ENCODE assay signal across 8 mouse cellular contexts in the genomic region with DNA sequence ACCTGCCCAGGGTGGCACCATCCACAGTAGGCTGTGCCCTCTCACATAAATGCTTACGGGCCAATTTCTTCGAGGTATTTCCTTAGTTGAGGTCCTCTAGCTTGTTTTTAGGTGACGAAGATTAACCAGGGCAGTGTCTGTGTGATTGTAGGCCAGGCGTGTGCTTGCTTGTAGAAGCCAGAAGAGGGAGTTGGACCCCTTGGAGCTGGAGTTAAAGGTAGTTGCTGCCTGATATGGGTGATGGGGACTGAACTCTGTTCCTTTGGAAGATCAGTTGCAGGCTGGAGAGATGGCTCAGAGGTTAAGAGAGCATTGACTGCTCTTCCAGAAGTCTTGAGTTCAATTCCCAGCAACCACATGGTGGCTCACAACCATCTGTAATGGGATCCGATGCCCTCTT. TPM values are rescaled to one million over a fixed set of nuclear protein-coding genes. Genes with fewer than 3 reads are reported as not detected.
DNase-seq lines count a peak whose midpoint lies in the region; ATAC-seq lines count a peak whose summit lies in the region.

No protein-coding gene starts in this region.

- H3K36me3 ChIP-seq in heart, embryonic 14.5 days (ENCODE audit: control insufficient read depth, insufficient read depth, low read length): peaks cover 32% of the 10 kb centered on the region
- peaks cover 32% of the 10 kb centered on the region for H3K36me3 ChIP-seq in hindbrain, embryonic 13.5 days
- H3K36me3 ChIP-seq in midbrain, embryonic 10.5 days: peaks cover 24% of the 10 kb centered on the region

- ATAC-seq in heart, embryonic 14.5 days (ENCODE audit: insufficient number of reproducible peaks, insufficient read depth, low FRiP score, low read depth): no peak
- no peak for ATAC-seq in hindbrain, embryonic 13.5 days (ENCODE audit: low FRiP score)

- peaks cover 3 to 15% of the 10 kb centered on the region in 2 experiments; a peak in 3 of 4 replicates for H3K4me1 ChIP-seq in heart, embryonic 14.5 days (ENCODE audit: control insufficient read depth in 2 of 2, insufficient read depth in 2 of 2, low read length in 2 of 2)
- peaks cover 24% of the 10 kb centered on the region for H3K4me1 ChIP-seq in hindbrain, embryonic 13.5 days (replicated peaks)
- H3K4me1 ChIP-seq in midbrain, embryonic 10.5 days: peaks cover 17% of the 10 kb centered on the region

- H3K27ac ChIP-seq in heart, embryonic 14.5 days (replicated peaks in 1 of 2; ENCODE audit: control insufficient read depth in 1 of 2, insufficient read depth in 1 of 2, low read depth in 2 of 2, low read length in 2 of 2): no peak overlapping the region
- no peak overlapping the region for H3K27ac ChIP-seq in hindbrain, embryonic 13.5 days
- no peak overlapping the region for H3K27ac ChIP-seq in midbrain, embryonic 10.5 days (replicated peaks)

- H3K9ac ChIP-seq in heart, embryonic 14.5 days (ENCODE audit: low read length): peak overlapping the region; percentile 91; the same call in 1 of the 2 replicates
- peak overlapping the region; percentile 90 for H3K9ac ChIP-seq in hindbrain, embryonic 13.5 days

- H3K27me3 ChIP-seq in heart, embryonic 14.5 days (ENCODE audit: control insufficient read depth, insufficient read depth, low read length): no peaks in the 10 kb centered on the region
- no peaks in the 10 kb centered on the region for H3K27me3 ChIP-seq in hindbrain, embryonic 13.5 days
- H3K27me3 ChIP-seq in midbrain, embryonic 10.5 days (ENCODE audit: low read depth, poor library complexity, severe bottlenecking): no peaks in the 10 kb centered on the region

- H3K4me3 ChIP-seq in heart, embryonic 14.5 days (ENCODE audit: control insufficient read depth in 1 of 2, insufficient read depth in 1 of 2, low read depth in 1 of 2, low read length in 2 of 2): peak overlapping the region; percentile 18 to 82; a peak in 2 of 4 replicates
- H3K4me3 ChIP-seq in hindbrain, embryonic 13.5 days: peak overlapping the region; percentile 79
- peak overlapping the region; percentile 93 for H3K4me3 ChIP-seq in midbrain, embryonic 10.5 days

- DNase-seq in heart, postnatal 4 days: no peak
- peak; percentile 15 for DNase-seq in MN1 (ENCODE audit: low spot score)
- DNase-seq in midbrain, embryonic 10.5 days (ENCODE audit: low spot score): no peak
- DNase-seq in B cell, adult 2 months: no peak
- DNase-seq in testis, postnatal 14 days (ENCODE audit: low spot score): no peak
- no peak for DNase-seq in cerebellum, postnatal 14 days

- no peaks in the 10 kb centered on the region for H3K9me3 ChIP-seq in heart, embryonic 14.5 days (ENCODE audit: control insufficient read depth, low read length)
- no peaks in the 10 kb centered on the region for H3K9me3 ChIP-seq in hindbrain, embryonic 13.5 days
- no peaks in the 10 kb centered on the region for H3K9me3 ChIP-seq in midbrain, embryonic 10.5 days (replicated peaks)

- H3K4me2 ChIP-seq in heart, embryonic 14.5 days (ENCODE audit: low read length): peak overlapping the region; percentile 83
- peak overlapping the region; percentile 90 for H3K4me2 ChIP-seq in hindbrain, embryonic 13.5 days

- 80% methylated on average over 5 of the region's 5 CpGs for WGBS in heart, embryonic 14.5 days
- WGBS in hindbrain, embryonic 13.5 days: 86% methylated on average over 5 of the region's 5 CpGs
- WGBS in midbrain, embryonic 10.5 days: 87% methylated on average over 5 of the region's 5 CpGs

RNA-seq across cellular contexts. Expression of a gene that starts 1.1 kb away (rescaled TPM):
- polyA plus RNA-seq in heart, embryonic 14.5 days (2014; fragmentation: Nextera tagmentation; extraction: Ambion mirVana): 24.1 and 26.3 TPM in 2 replicates
- 10 to 100 TPM; 26.8 to 28.2 TPM for total RNA-seq in heart, postnatal 4 days (2021)
- 15.3 and 19.4 TPM in 2 replicates for polyA plus RNA-seq in hindbrain, embryonic 13.5 days (2015; fragmentation: Nextera tagmentation; extraction: Ambion mirVana)
- 15.3 and 21.5 TPM in 2 replicates for polyA plus RNA-seq in midbrain, embryonic 10.5 days (2016; fragmentation: Nextera tagmentation; extraction: Ambion mirVana)

RNA-seq across cellular contexts. Expression of a gene that starts 24.2 kb away (rescaled TPM):
- polyA plus RNA-seq in heart, embryonic 14.5 days (2014; fragmentation: Nextera tagmentation; extraction: Ambion mirVana): 265 and 281 TPM in 2 replicates
- total RNA-seq in heart, postnatal 4 days (2021): 100 to 1,000 TPM; 239 to 255 TPM
- polyA plus RNA-seq in hindbrain, embryonic 13.5 days (2015; fragmentation: Nextera tagmentation; extraction: Ambion mirVana): 388 and 410 TPM in 2 replicates
- 431 and 439 TPM in 2 replicates for polyA plus RNA-seq in midbrain, embryonic 10.5 days (2016; fragmentation: Nextera tagmentation; extraction: Ambion mirVana)

RNA-seq across cellular contexts. Expression of a gene that starts 24.7 kb away (rescaled TPM):
- polyA plus RNA-seq in heart, embryonic 14.5 days (2014; fragmentation: Nextera tagmentation; extraction: Ambion mirVana): 154 and 157 TPM in 2 replicates
- total RNA-seq in heart, postnatal 4 days (2021): 100 to 1,000 TPM; 105 to 121 TPM
- polyA plus RNA-seq in hindbrain, embryonic 13.5 days (2015; fragmentation: Nextera tagmentation; extraction: Ambion mirVana): 25.9 and 29.4 TPM in 2 replicates
- polyA plus RNA-seq in midbrain, embryonic 10.5 days (2016; fragmentation: Nextera tagmentation; extraction: Ambion mirVana): 35.7 and 35.8 TPM in 2 replicates

RNA-seq across cellular contexts. Expression of a gene that starts 34.9 kb away (rescaled TPM):
- 58.1 and 61.9 TPM in 2 replicates for polyA plus RNA-seq in heart, embryonic 14.5 days (2014; fragmentation: Nextera tagmentation; extraction: Ambion mirVana)
- total RNA-seq in heart, postnatal 4 days (2021): 10 to 100 TPM; 33.4 to 36.0 TPM
- 18.8 and 20.8 TPM in 2 replicates for polyA plus RNA-seq in hindbrain, embryonic 13.5 days (2015; fragmentation: Nextera tagmentation; extraction: Ambion mirVana)
- 12.0 and 12.9 TPM in 2 replicates for polyA plus RNA-seq in midbrain, embryonic 10.5 days (2016; fragmentation: Nextera tagmentation; extraction: Ambion mirVana)

RNA-seq across cellular contexts. Expression of a gene that starts 48.4 kb away (rescaled TPM):
- 88.3 and 89.0 TPM in 2 replicates for polyA plus RNA-seq in heart, embryonic 14.5 days (2014; fragmentation: Nextera tagmentation; extraction: Ambion mirVana)
- 10 to 100 TPM; 41.1 to 42.4 TPM for total RNA-seq in heart, postnatal 4 days (2021)
- 141 and 147 TPM in 2 replicates for polyA plus RNA-seq in hindbrain, embryonic 13.5 days (2015; fragmentation: Nextera tagmentation; extraction: Ambion mirVana)
- 106 and 111 TPM in 2 replicates for polyA plus RNA-seq in midbrain, embryonic 10.5 days (2016; fragmentation: Nextera tagmentation; extraction: Ambion mirVana)
